Mouse (Mus musculus) spleen, adult 2 months (tissue): ENCODE measurements at regions not wholly inside any gene's neighbourhood (a gene's known extent, or its start where the extent isn't known, plus 50 kb on each side); places are given as distances from the start of the nearest gene placed in this dataset.
A peak's percentile ranks its signal among the peaks of the same experiment; 100 is the strongest.

ENCODE experiments used
- DNase-seq, 2 experiments: peaks; one replicate each; pipeline versions ENCODE4 v3.0.0 to v3.0.0-alpha.2; 2012 to 2021; ENCODE audit warnings: low spot score in 2 of 2, low read depth in 1 of 2
- H3K27ac ChIP-seq: fragments of 200-500 bp; 2 replicates; pipeline ENCODE4 v1.5.1; 2012; ENCODE audit warnings: low read length, inconsistent platforms; ENCODE audit not compliant: insufficient read depth
- H3K27me3 ChIP-seq: fragments of 200-500 bp; 2 replicates; pipeline ENCODE4 v1.6.1; 2012; ENCODE audit warnings: mild to moderate bottlenecking, moderate library complexity, low read length, inconsistent platforms; ENCODE audit not compliant: control insufficient read depth, insufficient read depth
- H3K36me3 ChIP-seq: fragments of 200-500 bp; 2 replicates; pipeline ENCODE4 v1.6.1; 2012; ENCODE audit warnings: mild to moderate bottlenecking, low read length, inconsistent platforms; ENCODE audit not compliant: control insufficient read depth, insufficient read depth
- H3K4me1 ChIP-seq: fragments of 200-500 bp; 2 replicates; pipeline ENCODE4 v1.6.1; 2011; ENCODE audit warnings: inconsistent platforms; ENCODE audit not compliant: control insufficient read depth, insufficient read depth, insufficient read length
- H3K4me3 ChIP-seq: fragments of 200-500 bp; 2 replicates; pipeline ENCODE4 v1.5.1; 2011; ENCODE audit warnings: mild to moderate bottlenecking, inconsistent platforms; ENCODE audit not compliant: insufficient read depth, insufficient read length; ENCODE audit errors: extremely low read depth
- CTCF ChIP-seq: fragments of 200-500 bp; IDR thresholded peaks from 2 replicates; pipeline ENCODE4 v1.5.1; 2011; ENCODE audit warnings: mild to moderate bottlenecking, inconsistent platforms; ENCODE audit not compliant: insufficient read depth, insufficient read length, insufficient replicate concordance; ENCODE audit errors: extremely low read depth
- POLR2A ChIP-seq: fragments of 200-500 bp; IDR thresholded peaks from 2 replicates; pipeline ENCODE4 v1.6.1; 2011; ENCODE audit warnings: low read depth, low read length, inconsistent platforms
- WGBS: fragments of 180-500 bp; shearing (Covaris S2); methylation state at CpG from one replicate; pipeline ENCODE4 v1.1.7; 2018; 5-methylcytosine and 5-hydroxymethylcytosine counted together

DNA sequence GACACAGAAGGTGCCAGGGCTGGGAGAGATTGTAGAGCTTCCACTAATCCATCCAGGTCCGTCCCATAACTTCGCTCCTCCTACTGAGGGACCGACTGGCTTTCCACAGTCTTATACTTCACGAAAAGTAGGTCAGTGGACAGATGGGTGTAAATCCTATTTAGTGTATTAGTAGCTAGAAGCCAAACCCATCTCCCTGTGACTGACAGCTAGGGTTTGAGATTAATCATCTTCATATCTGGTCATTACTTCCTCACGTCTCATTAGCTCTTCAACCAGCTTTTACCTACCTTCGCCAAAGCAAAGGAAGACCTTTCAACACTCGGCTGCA lies 60.4 kb upstream of the Scaf11 start:
- TF ChIP-seq POLR2A (no peak), CTCF (no peak)
- Histone ChIP-seq H3K27ac (no peak overlapping the region), H3K36me3 (no peaks in the 10 kb centered on the region), H3K4me3 (no peak overlapping the region), H3K27me3 (no peaks in the 10 kb centered on the region), H3K4me1 (no peaks in the 10 kb centered on the region)
- WGBS, result 92% methylated on average over 7 of the region's 7 CpGs
- no peak for DNase-seq

DNA sequence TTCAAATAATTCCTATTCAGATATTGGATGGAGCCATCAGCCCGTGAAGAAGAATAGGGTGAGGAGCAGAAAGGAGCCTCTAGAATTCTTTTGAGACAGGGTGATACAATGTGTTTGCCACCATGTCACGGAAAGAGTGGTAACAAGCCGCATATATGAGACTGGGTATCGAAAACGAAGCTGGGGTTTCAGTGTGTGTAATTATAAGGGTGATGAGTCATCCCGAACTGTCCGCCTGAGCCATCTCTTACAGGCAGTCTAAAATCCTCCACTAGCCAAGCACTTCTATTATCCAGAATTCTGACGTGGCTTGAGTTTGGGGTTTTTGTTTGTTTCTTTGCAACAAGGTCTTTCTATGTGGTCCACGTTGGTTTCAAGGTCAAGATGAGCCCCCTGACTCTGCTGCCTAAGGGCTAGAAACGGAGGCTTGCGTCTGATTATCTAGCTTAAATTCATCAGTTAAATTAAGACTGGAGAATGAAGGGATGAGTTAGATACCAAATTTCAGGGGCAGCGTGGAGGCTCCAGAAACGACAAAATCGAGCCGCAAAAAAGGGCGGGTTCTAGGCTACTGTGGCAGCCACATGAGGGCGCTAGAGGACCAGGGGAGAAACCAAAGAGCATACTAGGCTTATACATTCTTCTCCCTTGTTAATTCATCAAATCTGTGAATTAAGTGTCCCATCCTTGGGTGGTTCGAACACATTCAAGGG lies 59.9 kb upstream of the Scaf11 start:
- H3K27me3 ChIP-seq, result no peaks in the 10 kb centered on the region
- 65% methylated on average over 18 of the region's 18 CpGs for WGBS
- TF ChIP-seq POLR2A (no peak), CTCF (peak; percentile 81; the same call in 1 of the 2 replicates)
- DNase-seq, result peak in 1 of 2 experiments; percentile 62
- no peak overlapping the region for H3K4me3 ChIP-seq
- no peak overlapping the region for H3K27ac ChIP-seq
- H3K36me3 ChIP-seq, result no peaks in the 10 kb centered on the region
- H3K4me1 ChIP-seq, result no peaks in the 10 kb centered on the region

DNA sequence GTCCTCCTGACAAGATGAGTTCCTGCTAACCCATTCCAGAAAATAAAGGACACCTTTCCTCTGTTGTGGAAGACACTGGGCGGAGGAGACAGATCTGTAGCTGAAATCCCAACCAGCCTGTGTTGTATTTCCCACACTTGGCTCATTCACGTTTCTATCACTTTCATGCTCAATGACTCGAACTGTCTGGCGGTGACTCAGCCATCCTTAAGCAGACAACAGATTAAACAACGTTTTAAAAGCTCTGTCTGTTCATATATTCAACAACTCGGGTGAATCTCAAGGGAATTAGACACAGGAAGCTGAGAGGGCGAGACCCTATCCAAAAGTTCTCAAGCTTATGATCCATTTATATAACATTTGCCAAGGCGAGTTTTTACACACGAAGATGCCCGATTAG lies 57.5 kb upstream of the Scaf11 start:
- no peak for DNase-seq
- Histone ChIP-seq H3K36me3 (no peaks in the 10 kb centered on the region), H3K4me1 (no peaks in the 10 kb centered on the region), H3K27ac (no peak overlapping the region), H3K27me3 (no peaks in the 10 kb centered on the region), H3K4me3 (no peak overlapping the region)
- TF ChIP-seq POLR2A (no peak), CTCF (no peak)
- WGBS, result 51% methylated on average over 10 of the region's 10 CpGs

GRCm38 (mm10) chr15:96515620-96516019 lies 55.0 kb upstream of the Scaf11 start:
- H3K27ac ChIP-seq, result no peak overlapping the region
- no peak for DNase-seq
- TF ChIP-seq CTCF, result no peak
- no peak for TF ChIP-seq POLR2A
- WGBS, result 59% methylated on average over 2 of the region's 2 CpGs
- H3K4me1 ChIP-seq, result no peaks in the 10 kb centered on the region
- H3K4me3 ChIP-seq, result no peak overlapping the region
- H3K36me3 ChIP-seq, result no peaks in the 10 kb centered on the region
- no peaks in the 10 kb centered on the region for H3K27me3 ChIP-seq

DNA sequence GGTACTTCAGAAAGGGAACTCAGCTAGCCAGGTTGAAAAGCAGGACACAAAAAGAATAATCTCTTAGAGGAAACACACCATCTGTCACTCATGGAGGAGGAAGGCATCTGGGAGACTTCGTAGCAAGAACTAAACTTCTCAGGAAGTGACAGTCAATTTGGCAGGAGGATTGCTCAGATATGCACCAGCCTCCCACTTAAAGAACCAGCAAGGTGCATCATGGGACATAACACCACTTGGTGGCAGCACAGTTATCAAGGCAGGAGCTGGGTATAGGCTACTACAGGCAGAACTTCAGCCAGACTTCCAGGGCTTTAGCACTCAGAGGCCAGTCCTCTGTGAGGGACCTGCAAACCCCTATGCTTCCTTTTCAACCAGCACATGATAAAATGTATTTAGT lies 52.0 kb upstream of the Scaf11 start:
- no peak overlapping the region for H3K27ac ChIP-seq
- no peaks in the 10 kb centered on the region for H3K4me1 ChIP-seq
- no peaks in the 10 kb centered on the region for H3K27me3 ChIP-seq
- DNase-seq, result peak in 1 of 2 experiments; percentile 5
- TF ChIP-seq POLR2A (no peak), CTCF (no peak)
- no peak overlapping the region for H3K4me3 ChIP-seq
- WGBS, result 24% methylated on average over 1 of the region's 1 CpGs
- H3K36me3 ChIP-seq, result no peaks in the 10 kb centered on the region
